Mouse (Mus musculus) embryo, embryonic 11.5 days (tissue): Measurements from ENCODE around the gene Angel1.

Experiments used
- DNase-seq: peaks from one replicate; pipeline ENCODE4 v3.0.0-alpha.2; 2012; ENCODE audit warnings: low read depth, low spot score

Gene Angel1

GRCm38 (mm10) chr12:86679991-86680491 is 46.2 kb downstream of the Angel1 start:
- no peak for DNase-seq

- DNase-seq, result no peak
Measured at GRCm38 (mm10) chr12:86679546-86679930, 46.7 kb downstream of the Angel1 start.

GRCm38 (mm10) chr12:86678591-86679545 is 47.4 kb downstream of the Angel1 start, which contains the start of gene Vash1:
Vash1 (plus strand) TSS chr12:86678700.
- DNase-seq, result peak; percentile 71

GRCm38 (mm10) chr12:86672507-86672906 is 53.8 kb downstream of the Angel1 start:
- no peak for DNase-seq

- no peak for DNase-seq
Measured at GRCm38 (mm10) chr12:86672105-86672504, 54.2 kb downstream of the Angel1 start.

GRCm38 (mm10) chr12:86668404-86668803 is 57.9 kb downstream of the Angel1 start:
- no peak for DNase-seq

GRCm38 (mm10) chr12:86665656-86666055 is 60.6 kb downstream of the Angel1 start:
- DNase-seq, result no peak

- no peak for DNase-seq
Measured at GRCm38 (mm10) chr12:86660466-86660865, 65.8 kb downstream of the Angel1 start.

GRCm38 (mm10) chr12:86659447-86659968 is 66.8 kb downstream of the Angel1 start:
- no peak for DNase-seq

GRCm38 (mm10) chr12:86652570-86653041 is 73.7 kb downstream of the Angel1 start:
- DNase-seq, result no peak

GRCm38 (mm10) chr12:86651301-86651860 is 74.9 kb downstream of the Angel1 start:
- no peak for DNase-seq
